Mouse (Mus musculus) gastrocnemius, postnatal 14 days (tissue): Measurements from ENCODE around the gene Plekhg1. TPM values are rescaled to one million over a fixed set of nuclear protein-coding genes. Genes with fewer than 3 reads are reported as not detected.

Source experiments
- DNase-seq: peaks from one replicate; pipeline ENCODE4 v3.0.0; 2021; ENCODE audit warnings: mixed read lengths
- intact Hi-C: fragments of 180-260 bp; cut with DNase I; formaldehyde crosslinking; loops from one replicate; pipeline ENCODE4 v1.15.1; 2025; ENCODE audit warnings: low total_unique reads
- long read RNA-seq, 2 experiments: library from polyadenylated mRNA; stranded (forward); transcript quantifications; one replicate each; pipeline ENCODE4 v2.0.0; 2021
- total RNA-seq, 2 experiments: library from RNA; stranded (reverse); gene quantifications; 2 replicates each; pipeline ENCODE4 v1.2.3; 2021

Plekhg1 gene
- 1 to 10 TPM; 9.3 to 9.8 TPM for total RNA-seq
- long read RNA-seq, experiment 1, partial matches to known transcripts = 0 of 1 reads
- long read RNA-seq, experiment 1, other reads (novel, unspliced or antisense) = 1 of 1 reads
- long read RNA-seq, experiment 2, partial matches to known transcripts = 2 of 5 reads
- long read RNA-seq, experiment 2, other reads (novel, unspliced or antisense) = 2 of 5 reads

DNA sequence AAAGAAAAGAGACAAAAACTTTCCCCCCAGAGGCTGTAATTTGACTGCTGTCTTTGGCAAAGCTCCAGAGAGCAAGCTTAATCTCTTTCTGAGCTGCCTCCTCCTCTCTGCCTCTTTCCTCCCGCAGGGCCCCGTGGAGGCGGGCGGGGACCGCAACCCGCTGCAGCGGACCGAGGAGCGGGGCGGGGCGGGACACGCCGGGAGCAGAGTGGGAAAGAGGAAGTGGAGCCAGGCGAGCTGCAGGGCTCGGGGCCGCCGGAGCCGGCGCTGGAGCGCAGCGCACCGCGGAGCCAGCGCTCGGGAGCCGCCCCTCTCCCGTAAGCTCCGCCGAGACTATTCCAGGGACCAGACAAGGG is at the start of gene Plekhg1:
Plekhg1 (plus strand) TSS at position 217 of the 356 bp plus-strand sequence.
- DNase-seq = peak; percentile 87
- intact Hi-C loops = no loop called here

GRCm38 (mm10) chr10:3692791-3693190 is 47.4 kb upstream of the Plekhg1 start:
- intact Hi-C loops = no loop called here
- peak; percentile 59 for DNase-seq

DNA sequence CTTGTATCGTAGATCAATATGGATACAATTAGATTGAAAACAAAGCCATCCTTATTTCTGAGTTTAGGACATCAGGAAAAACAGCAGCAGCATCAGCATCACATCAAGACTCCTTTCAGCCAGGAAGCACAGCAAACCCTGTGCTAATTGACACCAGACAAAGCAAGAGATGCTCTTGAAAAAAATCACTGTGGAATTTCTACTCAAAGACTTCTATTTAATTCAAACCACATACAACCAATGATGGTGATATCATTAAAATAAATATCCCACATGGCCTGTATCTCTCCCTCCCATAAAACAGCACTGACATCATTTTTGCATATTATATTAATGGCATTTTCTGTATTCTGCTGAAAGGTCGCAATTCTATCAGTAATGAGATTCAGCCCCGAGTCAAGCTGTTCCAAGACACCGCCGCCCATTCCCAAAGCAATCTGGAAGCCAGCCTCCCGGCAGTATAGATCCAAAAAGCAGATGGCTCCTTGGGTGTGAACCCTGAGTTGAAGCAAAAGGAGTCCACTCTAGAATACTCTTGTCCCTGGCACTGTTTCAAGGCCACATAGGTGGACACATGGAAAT is 46.4 kb upstream of the Plekhg1 start:
- DNase-seq = peak; percentile 23
- intact Hi-C loops = no loop called here

DNA sequence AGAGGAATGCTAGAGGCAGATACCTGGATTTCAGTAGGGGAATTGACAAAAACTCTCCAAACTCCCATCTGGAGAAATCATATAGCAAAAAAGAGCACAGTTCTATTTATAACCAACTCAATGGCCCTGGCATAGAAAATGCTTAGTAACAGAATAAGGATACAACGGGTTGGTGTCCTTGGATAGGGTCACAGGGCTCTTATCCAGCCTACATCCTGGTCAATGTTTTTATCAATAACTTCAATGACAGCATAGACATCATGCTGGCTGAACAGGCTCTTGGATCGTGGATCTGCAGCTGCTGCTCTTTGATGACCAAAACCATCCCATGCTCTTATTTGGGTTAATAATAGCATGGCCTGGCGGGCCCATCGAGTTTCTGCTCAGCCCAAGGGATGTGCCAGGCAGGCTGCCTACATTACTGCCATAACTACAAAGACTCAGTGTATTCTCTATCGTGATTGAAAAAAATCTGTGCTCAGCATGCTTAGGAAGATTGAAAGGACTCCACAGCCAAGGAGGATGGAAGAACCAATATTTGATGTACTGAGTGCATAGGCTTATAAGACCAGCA is 44.7 kb upstream of the Plekhg1 start:
- peak; percentile 35 for DNase-seq
- intact Hi-C loops = no loop called here

DNA sequence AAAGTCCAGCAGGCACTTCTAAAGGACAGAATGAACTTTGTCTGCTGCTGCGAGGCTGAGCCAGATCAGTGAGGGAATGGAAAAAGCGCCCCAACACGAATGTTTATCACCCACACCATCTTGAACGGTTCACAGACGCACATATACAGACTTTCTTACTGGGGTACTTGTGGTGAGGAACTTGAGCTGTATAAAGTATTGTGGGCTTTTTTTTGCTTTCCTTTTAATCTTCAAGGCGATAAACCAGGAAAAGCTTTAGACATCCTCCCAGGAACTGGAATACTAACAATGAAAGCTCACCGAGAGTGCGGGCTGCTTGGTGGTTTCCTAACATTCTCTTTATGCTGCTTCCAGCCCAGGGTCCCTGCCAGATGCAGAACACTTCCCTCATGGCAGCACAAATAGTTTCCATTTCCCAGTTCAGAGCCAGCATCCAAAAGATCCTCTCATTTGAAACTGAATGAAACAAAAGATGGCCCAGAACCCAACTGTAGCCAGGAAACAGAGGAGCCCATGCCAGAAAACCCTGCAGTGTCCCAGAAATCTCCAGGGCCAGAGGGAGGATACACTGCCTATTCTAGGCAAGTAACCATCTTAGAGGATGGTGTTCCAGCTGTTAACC is 43.3 kb upstream of the Plekhg1 start:
- peak; percentile 70 for DNase-seq
- intact Hi-C loops = no loop called here

- intact Hi-C loops = no loop called here
- DNase-seq = no peak
These were observed 42.7 kb upstream of the Plekhg1 start for GRCm38 (mm10) chr10:3697500-3697899.

DNA sequence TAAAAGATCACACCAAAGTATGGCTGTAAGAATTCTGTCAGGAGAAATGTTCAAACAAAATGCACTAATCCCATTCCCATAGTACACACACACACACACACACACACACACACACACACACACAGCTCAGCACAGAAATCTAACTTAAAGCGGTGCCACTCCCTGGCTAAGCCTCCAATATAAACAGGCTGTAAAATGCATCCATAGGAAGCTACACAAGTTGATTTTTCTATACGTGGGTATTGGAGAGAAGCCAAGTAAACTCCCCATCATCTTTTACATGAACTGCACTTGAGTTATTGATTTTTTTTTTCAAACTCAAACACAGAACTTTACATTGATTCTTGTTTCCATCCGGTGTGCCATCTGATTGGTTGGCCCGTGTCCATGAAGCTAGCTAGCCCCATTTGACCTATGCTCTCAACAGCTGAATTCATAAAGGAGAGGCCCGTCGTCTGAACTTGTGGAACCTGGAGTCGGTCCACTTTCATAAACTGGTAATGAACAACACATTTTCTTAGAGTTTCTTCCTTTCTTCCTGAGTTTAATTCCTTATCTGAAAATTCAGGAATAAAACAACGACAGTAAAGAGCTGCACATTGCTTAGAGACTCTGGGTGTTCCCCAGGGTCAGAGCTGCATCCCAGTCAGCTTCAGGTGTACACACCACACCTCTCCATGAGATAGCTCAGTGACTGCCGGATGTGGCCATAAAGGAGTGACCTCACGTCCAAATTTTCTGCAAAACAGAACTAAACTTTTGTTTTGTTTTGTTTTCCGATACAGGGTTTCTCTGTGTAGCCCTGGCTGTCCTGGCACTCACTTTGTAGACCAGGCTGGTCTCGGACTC is 39.7 kb upstream of the Plekhg1 start:
- intact Hi-C loops = no loop called here
- no peak for DNase-seq

- intact Hi-C loops = no loop called here
- DNase-seq = no peak
These were observed 38.3 kb upstream of the Plekhg1 start for GRCm38 (mm10) chr10:3701832-3702231.

- no peak for DNase-seq
- intact Hi-C loops = no loop called here
These were observed 37.6 kb upstream of the Plekhg1 start for GRCm38 (mm10) chr10:3702585-3702984.

GRCm38 (mm10) chr10:3706231-3706630 is 33.9 kb upstream of the Plekhg1 start:
- no peak for DNase-seq
- intact Hi-C loops = no loop called here

- intact Hi-C loops = no loop called here
- DNase-seq = no peak
These were observed 30.1 kb upstream of the Plekhg1 start for GRCm38 (mm10) chr10:3710081-3710480.

DNA sequence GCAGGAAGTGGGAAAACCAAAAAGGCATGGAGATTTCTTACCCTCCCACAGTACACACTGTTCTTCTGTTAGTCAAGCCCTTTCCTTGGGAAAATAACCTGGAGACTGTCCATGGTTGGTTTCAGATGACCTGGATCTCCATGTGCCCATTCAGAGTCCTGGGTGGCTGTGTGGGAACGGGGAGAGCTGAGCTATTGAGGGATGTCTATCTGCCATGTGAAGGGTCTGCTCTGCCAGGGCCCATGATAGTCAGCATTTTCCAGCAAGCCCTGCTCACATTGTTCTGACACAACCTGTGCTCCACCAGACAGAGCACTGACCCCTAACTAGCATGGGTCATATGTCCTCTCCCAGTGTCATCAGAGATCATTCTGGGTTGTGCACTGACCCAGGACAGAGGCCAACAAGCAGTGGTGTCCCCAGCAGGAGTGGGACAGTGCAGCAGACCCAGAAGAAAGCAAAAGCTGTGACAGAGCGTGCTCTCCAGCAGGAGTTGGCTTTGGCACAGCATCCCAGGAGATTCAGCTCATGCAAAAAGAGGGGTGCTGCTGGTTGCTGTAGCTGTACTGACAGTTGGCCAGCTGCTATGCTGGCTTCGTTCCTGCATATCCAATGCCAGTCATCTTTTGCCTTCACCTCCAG is 24.7 kb upstream of the Plekhg1 start:
- DNase-seq = peak; percentile 20
- intact Hi-C loops = no loop called here

DNA sequence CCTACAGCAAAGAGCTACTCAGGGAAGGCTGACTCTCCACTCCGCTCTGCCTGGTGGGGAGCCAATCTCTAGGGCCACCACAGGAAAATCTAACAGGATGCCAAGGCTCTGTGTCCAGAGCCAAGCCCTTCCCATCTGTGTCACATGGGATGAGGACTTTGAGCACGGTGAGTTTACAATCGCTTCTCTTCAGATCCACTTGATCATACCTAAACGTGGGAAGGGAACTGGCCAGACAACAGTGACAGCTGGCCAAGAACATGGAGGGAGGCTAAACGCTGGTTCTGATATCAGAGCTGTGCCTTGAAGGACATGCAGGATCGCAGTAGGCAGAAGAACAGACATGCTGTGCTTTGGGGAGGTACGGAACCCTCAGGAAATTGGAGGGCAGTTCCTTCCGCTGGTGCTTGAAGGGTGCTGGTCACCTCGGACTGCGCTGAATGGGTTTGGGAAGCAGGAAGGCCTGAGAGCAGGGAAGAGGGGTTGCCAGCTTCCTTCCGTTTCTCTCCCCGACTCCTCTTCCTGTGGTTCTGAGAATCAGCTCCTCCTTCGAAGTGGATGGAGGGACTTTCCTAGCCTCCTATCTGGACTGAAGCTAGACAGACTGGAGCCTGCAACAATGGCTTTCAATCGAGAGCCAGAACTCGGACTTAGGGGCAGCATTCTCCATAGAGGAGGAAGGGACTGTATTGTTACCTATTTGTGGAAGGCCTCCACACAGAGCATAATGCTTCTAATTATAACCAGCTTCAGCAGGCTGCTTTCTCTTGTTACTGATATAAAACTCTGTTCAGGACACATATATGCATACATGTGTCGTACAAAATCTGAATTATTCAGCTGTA is 21.9 kb upstream of the Plekhg1 start:
- intact Hi-C loops = no loop called here
- DNase-seq = peak; percentile 39

- intact Hi-C loops = no loop called here
- DNase-seq = no peak
These were observed 19.9 kb upstream of the Plekhg1 start for GRCm38 (mm10) chr10:3720296-3720695.

- no peak for DNase-seq
- intact Hi-C loops = no loop called here
These were observed 17.8 kb upstream of the Plekhg1 start for GRCm38 (mm10) chr10:3722339-3722738.

- intact Hi-C loops = no loop called here
- no peak for DNase-seq
These were observed 15.5 kb upstream of the Plekhg1 start for GRCm38 (mm10) chr10:3724665-3725064.

- intact Hi-C loops = loop anchor here (10.0 kb wide), 1 partner anchor 155 kb away; no protein-coding TSS in a partner anchor
- DNase-seq = no peak
These were observed 10.5 kb upstream of the Plekhg1 start for GRCm38 (mm10) chr10:3729666-3730065.

GRCm38 (mm10) chr10:3730314-3730713 is 9.8 kb upstream of the Plekhg1 start:
- no peak for DNase-seq
- intact Hi-C loops = loop anchor here (10.0 kb wide), 1 partner anchor 156 kb away; no protein-coding TSS in a partner anchor

DNA sequence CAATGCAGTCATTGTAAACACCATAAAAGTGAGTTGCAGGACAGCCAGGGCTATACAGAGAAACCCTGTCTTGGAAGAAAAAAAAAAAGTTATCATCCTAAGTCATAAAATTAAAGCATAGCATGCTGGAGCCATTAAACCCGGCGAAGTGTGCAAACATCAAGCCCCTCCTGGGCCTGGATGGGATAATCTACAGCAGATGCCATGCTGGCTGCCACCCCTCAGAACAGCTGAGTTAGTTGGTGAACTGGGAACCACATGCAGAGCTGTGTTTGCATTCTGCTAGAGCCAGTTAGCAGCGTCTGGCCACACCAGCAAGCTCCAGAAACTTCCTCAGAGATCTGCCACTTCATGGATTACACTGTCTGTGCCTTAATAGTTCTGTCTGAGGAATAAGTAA is 3.1 kb upstream of the Plekhg1 start:
- no peak for DNase-seq

More for the DNA sequence above, 3.1 kb upstream of the Plekhg1 start:
- intact Hi-C loops = loop anchor here (10.0 kb wide), 1 partner anchor 162 kb away; no protein-coding TSS in a partner anchor
